Mouse (Mus musculus) neural tube, embryonic 14.5 days (tissue): ENCODE data around the gene Map4k2. TPM values are rescaled to one million over a fixed set of nuclear protein-coding genes. Genes with fewer than 3 reads are reported as not detected.

Experiments used
- ATAC-seq: fragments of 200-750 bp; cut with Nextera tagmentation; 2 replicates; pipeline ENCODE4 v1.8.0; 2017; ENCODE audit warnings: low read depth, mild to moderate bottlenecking, moderate TSS enrichment, moderate library complexity
- H3K27ac ChIP-seq: fragments of 300-500 bp; sonication (generic); 2 replicates; pipeline ENCODE4 v1.5.1; 2014; ENCODE audit warnings: low read depth, mild to moderate bottlenecking, control low read depth, low read length, moderate library complexity, mixed read lengths
- H3K27me3 ChIP-seq: fragments of 300-500 bp; sonication (generic); 2 replicates; pipeline ENCODE4 v1.6.1; 2014; ENCODE audit warnings: low read length; ENCODE audit not compliant: control insufficient read depth, insufficient read depth
- H3K36me3 ChIP-seq: fragments of 300-500 bp; sonication (generic); 2 replicates; pipeline ENCODE4 v1.6.1; 2014; ENCODE audit warnings: low read length, mixed read lengths; ENCODE audit not compliant: control insufficient read depth, insufficient read depth
- H3K4me1 ChIP-seq: fragments of 300-500 bp; sonication (generic); 2 replicates; pipeline ENCODE4 v1.6.1; 2014; ENCODE audit warnings: low read length; ENCODE audit not compliant: control insufficient read depth, insufficient read depth
- H3K4me2 ChIP-seq: fragments of 300-500 bp; sonication (generic); 2 replicates; pipeline ENCODE4 v1.6.1; 2014; ENCODE audit warnings: mild to moderate bottlenecking, low read depth, low read length, control low read depth
- H3K4me3 ChIP-seq: fragments of 300-500 bp; sonication (generic); 2 replicates; pipeline ENCODE4 v1.5.1; 2014; ENCODE audit warnings: low read depth, low read length, control low read depth, mixed read lengths
- H3K9ac ChIP-seq: fragments of 300-500 bp; sonication (generic); replicated peaks from 2 replicates; pipeline ENCODE4 v1.6.1; 2014; ENCODE audit warnings: low read depth, mild to moderate bottlenecking, control low read depth, low read length, mixed read lengths
- H3K9me3 ChIP-seq: fragments of 300-500 bp; sonication (generic); 2 replicates; pipeline ENCODE4 v1.6.1; 2016; ENCODE audit warnings: low read length; ENCODE audit not compliant: control insufficient read depth
- WGBS: fragments of 180-500 bp; shearing (Covaris S2); extraction: QIAGEN DNeasy Blood & Tissue Kit; methylation state at CpG from one replicate; pipeline ENCODE4 v1.1.7; 2014; 5-methylcytosine and 5-hydroxymethylcytosine counted together
- polyA plus RNA-seq: library from polyadenylated mRNA; unstranded; fragments of >200 nt; fragmentation: Nextera tagmentation; extraction: Ambion mirVana; gene quantifications from 2 replicates; pipeline ENCODE4 v1.2.1, GENCODE M21; 2014

Gene Map4k2
- polyA plus RNA-seq, 1 experiment from 2014 or later = 13.3 TPM

GRCm38 (mm10) chr19:6397582-6398249, 56.8 kb downstream of the Map4k2 start:
- Histone ChIP-seq H3K4me2 (peak overlapping the region; percentile 96; the same call in 1 of the 2 replicates), H3K4me1 (peaks cover 21% of the 10 kb centered on the region), H3K9me3 (no peaks in the 10 kb centered on the region), H3K9ac (no peak overlapping the region), H3K4me3 (no peak overlapping the region), H3K36me3 (no peaks in the 10 kb centered on the region), H3K27ac (no peak overlapping the region), H3K27me3 (no peaks in the 10 kb centered on the region)
- 83% methylated on average over 22 of the region's 22 CpGs for WGBS
- no peak for ATAC-seq

DNA sequence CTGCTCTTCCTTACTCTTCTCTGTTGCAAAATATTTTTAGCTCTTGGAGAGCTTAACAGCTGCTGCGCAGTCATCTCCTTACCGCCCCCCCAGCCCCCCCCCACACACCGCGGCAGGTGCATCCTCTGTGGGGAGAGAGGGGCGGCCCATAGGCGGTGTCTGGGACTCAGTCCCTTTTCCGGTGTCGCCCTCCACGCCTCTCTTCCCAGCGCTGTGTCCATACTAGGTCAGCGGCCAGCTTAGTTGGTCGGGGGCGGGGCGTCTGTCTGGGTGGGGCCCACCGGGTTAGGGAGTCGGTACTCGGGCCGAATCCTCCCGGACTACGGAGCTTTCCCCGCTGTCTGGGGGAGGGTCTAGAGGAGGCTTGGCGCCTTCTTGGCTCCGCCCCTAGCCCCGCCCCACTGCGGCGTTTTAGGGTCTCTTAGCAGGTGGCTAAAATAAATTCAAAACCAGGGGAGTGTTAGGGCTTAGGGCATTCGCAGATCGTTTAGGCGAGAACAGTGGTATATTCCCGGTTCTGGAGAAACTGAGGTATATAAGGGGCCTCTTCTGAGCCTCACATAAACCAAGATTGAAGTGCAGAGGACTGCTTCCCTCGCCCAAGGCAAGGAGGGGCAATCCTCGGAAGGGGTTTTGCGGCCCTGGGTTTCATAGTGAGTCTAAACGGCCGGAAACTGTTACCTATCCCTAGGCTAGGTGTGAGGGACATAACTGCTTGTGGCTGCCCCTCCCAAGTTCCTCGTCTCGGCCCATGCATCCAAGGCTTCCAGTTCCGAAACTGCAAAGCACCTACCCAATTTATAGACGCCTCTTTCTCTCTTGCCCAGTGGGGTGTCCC, 57.7 kb downstream of the Map4k2 start:
- Histone ChIP-seq H3K4me3 (peak overlapping the region; percentile 58), H3K4me1 (peaks cover 21% of the 10 kb centered on the region), H3K9ac (peak overlapping the region; percentile 79), H3K27ac (peak overlapping the region; percentile 72), H3K27me3 (no peaks in the 10 kb centered on the region), H3K9me3 (no peaks in the 10 kb centered on the region), H3K4me2 (peak overlapping the region; percentile 96), H3K36me3 (no peaks in the 10 kb centered on the region)
- peak; percentile 60 for ATAC-seq
- WGBS = 1% methylated on average over 35 of the region's 39 CpGs

DNA sequence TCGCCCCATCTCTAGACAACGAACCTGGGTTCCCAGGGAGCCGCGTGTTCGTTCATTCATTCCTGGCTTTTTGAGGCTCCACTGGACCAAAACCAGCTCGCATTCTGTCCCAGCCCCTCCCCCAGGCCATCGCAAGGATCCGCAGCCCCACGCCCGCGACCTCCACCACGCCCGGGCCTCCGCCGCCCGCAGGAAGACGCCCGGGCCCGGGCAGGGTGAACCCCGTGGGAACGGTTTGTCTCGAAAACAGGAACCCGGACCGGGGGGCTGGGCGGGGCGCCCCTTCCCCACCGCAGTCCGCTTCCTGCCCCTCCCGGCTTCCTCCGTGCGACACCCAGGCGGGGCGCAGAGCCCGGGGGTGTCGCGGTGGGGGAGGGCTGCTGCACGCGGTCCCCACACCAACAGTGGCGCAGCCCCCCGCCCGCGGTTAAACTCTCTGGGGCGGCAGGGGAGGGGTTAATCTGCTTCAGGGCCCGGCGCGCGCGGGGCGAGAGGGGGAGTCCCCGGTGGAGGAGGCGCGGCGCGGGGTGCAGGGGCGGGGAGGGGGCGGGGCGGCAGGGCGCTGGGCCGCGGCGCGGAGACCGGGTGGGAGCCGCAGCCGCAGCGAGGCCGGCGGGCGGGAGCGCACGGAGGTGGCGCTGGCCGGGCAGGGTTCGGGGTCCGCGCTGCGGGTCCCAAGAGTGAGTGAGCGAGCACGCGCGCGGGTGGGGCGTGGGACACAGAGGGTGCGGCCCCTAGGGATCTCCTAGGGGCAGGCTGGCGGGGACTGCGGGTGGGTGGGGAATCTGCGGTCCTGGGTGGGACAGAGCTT, 58.6 kb downstream of the Map4k2 start, which contains the start of gene Rasgrp2:
TSS of gene Rasgrp2 (plus strand) at position 56 of the 811 bp plus-strand sequence.
- ATAC-seq = peak; percentile 47
- Histone ChIP-seq H3K27me3 (no peaks in the 10 kb centered on the region), H3K4me1 (peaks cover 21% of the 10 kb centered on the region), H3K9ac (peak within 1 kb of the TSS; percentile 79), H3K4me2 (peak within 1 kb of the TSS; percentile 96), H3K9me3 (no peaks in the 10 kb centered on the region), H3K4me3 (peak within 1 kb of the TSS; percentile 58), H3K36me3 (no peaks in the 10 kb centered on the region), H3K27ac (peak within 1 kb of the TSS; percentile 72)
- under 1% methylated on average over 54 of the region's 87 CpGs for WGBS

DNA sequence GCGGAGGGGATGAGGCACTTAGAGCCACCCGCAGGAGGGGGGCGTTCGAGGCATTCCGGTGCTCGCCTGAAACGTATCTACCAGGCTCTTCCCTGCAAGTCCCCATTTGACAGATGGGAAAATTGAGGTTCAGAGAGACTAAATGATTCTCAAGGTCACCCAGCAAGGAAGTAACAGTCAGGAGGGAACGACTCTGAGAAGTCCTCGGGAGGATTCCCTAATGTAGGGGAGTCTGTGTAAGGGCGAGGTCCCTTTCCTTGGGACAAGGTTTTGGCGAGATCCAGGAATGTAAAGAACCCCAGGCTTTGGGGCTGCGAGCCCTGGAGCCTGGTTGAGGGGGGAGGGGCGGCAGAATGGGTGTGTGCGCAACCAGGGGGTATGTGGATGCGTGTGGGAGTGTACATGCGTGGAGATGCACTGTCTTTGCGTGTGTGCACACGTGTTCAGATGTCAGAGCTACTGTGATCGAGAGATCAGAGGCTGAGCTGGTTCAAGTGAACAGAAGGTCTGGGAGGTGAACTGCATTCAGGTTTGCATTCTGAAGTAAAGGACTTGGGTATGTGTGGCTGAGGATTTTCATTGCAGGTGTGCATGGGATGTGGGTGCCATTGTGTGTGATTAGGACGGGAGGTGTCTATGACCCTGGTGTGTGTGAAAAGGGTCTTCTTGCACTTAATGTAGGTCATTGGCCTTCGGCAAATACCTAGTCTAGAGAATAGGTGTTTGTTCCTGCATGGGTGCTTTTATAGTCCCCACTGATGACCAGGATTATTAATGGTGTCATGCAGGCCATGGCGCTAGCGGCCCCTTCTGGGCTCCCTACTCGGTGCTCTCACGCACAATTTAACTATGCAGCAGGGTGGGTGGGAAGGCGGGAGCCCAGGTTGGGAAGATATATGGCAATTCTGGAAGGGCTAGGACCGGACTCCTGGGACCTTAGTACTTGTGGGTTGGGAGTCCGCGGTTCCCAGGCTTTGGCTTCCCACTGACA, 59.5 kb downstream of the Map4k2 start:
- H3K9me3 ChIP-seq = no peaks in the 10 kb centered on the region
- ATAC-seq = peak; percentile 29; the same call in 1 of the 2 replicates
- H3K27ac ChIP-seq = no peak overlapping the region
- H3K27me3 ChIP-seq = no peaks in the 10 kb centered on the region
- H3K9ac ChIP-seq = peak overlapping the region; percentile 79
- H3K36me3 ChIP-seq = no peaks in the 10 kb centered on the region
- H3K4me2 ChIP-seq = peak overlapping the region; percentile 96
- peaks cover 21% of the 10 kb centered on the region for H3K4me1 ChIP-seq
- H3K4me3 ChIP-seq = peak overlapping the region; percentile 58
- under 1% methylated on average over 29 of the region's 29 CpGs for WGBS

- WGBS = under 1% methylated on average over 31 of the region's 32 CpGs
- Histone ChIP-seq H3K36me3 (no peaks in the 10 kb centered on the region), H3K9ac (0 out of 2 replicates have a peak overlapping the region, but pooled peaks have one; percentile 32), H3K27ac (no peak overlapping the region), H3K9me3 (no peaks in the 10 kb centered on the region), H3K4me3 (peak overlapping the region; percentile 22), H3K4me1 (peaks cover 21% of the 10 kb centered on the region), H3K4me2 (peak overlapping the region; percentile 96), H3K27me3 (no peaks in the 10 kb centered on the region)
- no peak for ATAC-seq
These were observed 60.3 kb downstream of the Map4k2 start for GRCm38 (mm10) chr19:6401131-6401815.

DNA sequence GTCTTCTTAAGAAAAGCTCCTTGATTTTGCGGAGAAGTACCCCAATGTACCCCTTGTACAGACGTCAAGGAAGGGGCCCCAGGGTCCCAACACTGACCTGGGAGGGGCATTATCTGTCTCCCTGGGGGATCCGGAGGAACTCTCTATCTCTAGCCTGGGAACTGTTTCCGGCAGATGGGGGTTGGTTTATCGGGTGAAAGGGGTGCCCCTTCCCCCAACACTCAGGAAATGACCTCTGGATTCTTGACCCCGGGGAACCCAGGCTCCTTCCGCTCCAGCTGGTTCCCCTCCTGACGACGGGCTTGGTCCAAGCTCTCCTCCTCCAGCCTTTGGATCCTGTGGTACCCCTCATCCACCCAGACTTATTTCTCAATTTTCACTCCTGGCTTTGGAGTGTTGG, 61.0 kb downstream of the Map4k2 start:
- Histone ChIP-seq H3K4me2 (peak overlapping the region; percentile 96), H3K4me1 (peaks cover 21% of the 10 kb centered on the region), H3K36me3 (no peaks in the 10 kb centered on the region), H3K9ac (0 out of 2 replicates have a peak overlapping the region, but pooled peaks have one; percentile 32), H3K27me3 (no peaks in the 10 kb centered on the region), H3K4me3 (peak overlapping the region; percentile 22), H3K9me3 (no peaks in the 10 kb centered on the region), H3K27ac (no peak overlapping the region)
- WGBS = 12% methylated on average over 9 of the region's 9 CpGs
- no peak for ATAC-seq

DNA sequence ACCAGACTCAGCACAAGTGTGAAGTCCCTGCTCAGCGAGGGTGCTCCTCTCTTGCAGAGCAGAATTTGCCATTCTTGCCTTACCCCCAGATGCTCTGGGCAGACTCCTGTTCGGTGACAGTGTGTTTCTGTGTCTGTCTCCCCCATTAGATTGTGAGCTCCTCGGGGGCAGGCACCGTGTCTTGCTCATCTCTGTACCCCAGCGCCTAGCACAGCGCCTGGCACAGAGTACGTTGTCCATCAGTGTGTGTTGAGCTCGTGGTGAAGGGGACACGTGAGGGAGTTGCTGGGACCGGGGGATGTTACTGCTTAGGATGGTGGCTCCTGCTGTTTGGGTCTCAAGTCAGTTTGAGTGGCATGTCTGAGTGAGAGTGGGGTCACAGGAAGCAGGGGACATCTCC, 62.9 kb downstream of the Map4k2 start:
- no peak overlapping the region for H3K4me3 ChIP-seq
- H3K27me3 ChIP-seq = no peaks in the 10 kb centered on the region
- WGBS = 88% methylated on average over 10 of the region's 10 CpGs
- H3K9ac ChIP-seq = no peak overlapping the region
- ATAC-seq = no peak
- peaks cover 21% of the 10 kb centered on the region for H3K4me1 ChIP-seq
- H3K36me3 ChIP-seq = no peaks in the 10 kb centered on the region
- no peak overlapping the region for H3K27ac ChIP-seq
- no peak overlapping the region for H3K4me2 ChIP-seq
- H3K9me3 ChIP-seq = no peaks in the 10 kb centered on the region
